Mouse (Mus musculus): ENCODE results near the gene Ccdc85c. TPM values are rescaled to one million over a fixed set of nuclear protein-coding genes. Genes with fewer than 3 reads are reported as not detected.

The Ccdc85c gene
- polyA plus RNA-seq, 1 experiment from 2014 or later: 15.8 TPM

- no peaks in the 10 kb centered on the region for H3K36me3 ChIP-seq
These were observed 30.4 kb downstream of the Ccdc85c start for GRCm38 (mm10) chr12:108244778-108245177.

GRCm38 (mm10) chr12:108242243-108242745 is 32.9 kb downstream of the Ccdc85c start:
- WGBS: 34% methylated on average over 20 of the region's 20 CpGs
- 0 out of 2 replicates have a peak overlapping the region, but pooled peaks have one; percentile 1 for H3K4me2 ChIP-seq
- H3K4me1 ChIP-seq (replicated peaks): peaks cover 100% of the 10 kb centered on the region
- H3K27ac ChIP-seq (replicated peaks): peak overlapping the region; percentile 94
- no peaks in the 10 kb centered on the region for H3K36me3 ChIP-seq
- peak overlapping the region; percentile 58 for H3K9ac ChIP-seq
- no peaks in the 10 kb centered on the region for H3K9me3 ChIP-seq
- no peaks in the 10 kb centered on the region for H3K27me3 ChIP-seq
- no peak for ATAC-seq (ENCODE audit: low read depth)
- H3K4me3 ChIP-seq: no peak overlapping the region

More at GRCm38 (mm10) chr12:108244778-108245177, 30.4 kb downstream of the Ccdc85c start:
- Histone ChIP-seq H3K27me3 (no peaks in the 10 kb centered on the region), H3K4me1 (replicated peaks) (peaks cover 96% of the 10 kb centered on the region), H3K4me2 (peak overlapping the region; percentile 4; the same call in 1 of the 2 replicates), H3K9ac (peak overlapping the region; percentile 46), H3K27ac (replicated peaks) (peak overlapping the region; percentile 69), H3K9me3 (no peaks in the 10 kb centered on the region), H3K4me3 (no peak overlapping the region)
- no peak for ATAC-seq (ENCODE audit: low read depth)
- WGBS: 6% methylated on average over 8 of the region's 8 CpGs

GRCm38 (mm10) chr12:108241626-108242025 is 33.6 kb downstream of the Ccdc85c start:
- Histone ChIP-seq H3K4me3 (no peak overlapping the region), H3K4me2 (peak overlapping the region; percentile 42), H3K9me3 (no peaks in the 10 kb centered on the region), H3K27me3 (no peaks in the 10 kb centered on the region), H3K4me1 (replicated peaks) (peaks cover 100% of the 10 kb centered on the region), H3K27ac (replicated peaks) (peak overlapping the region; percentile 94), H3K9ac (peak overlapping the region; percentile 58), H3K36me3 (no peaks in the 10 kb centered on the region)
- no peak; the same call in none of the 2 replicates for ATAC-seq (ENCODE audit: low read depth)
- WGBS: 17% methylated on average over 6 of the region's 6 CpGs

- no peaks in the 10 kb centered on the region for H3K27me3 ChIP-seq
- no peaks in the 10 kb centered on the region for H3K36me3 ChIP-seq
- H3K4me2 ChIP-seq: peak overlapping the region; percentile 42
- H3K27ac ChIP-seq (replicated peaks): peak overlapping the region; percentile 94
- no peak overlapping the region for H3K4me3 ChIP-seq
- ATAC-seq (ENCODE audit: low read depth): peak; percentile 75
- 8% methylated on average over 21 of the region's 21 CpGs for WGBS
- H3K9ac ChIP-seq: peak overlapping the region; percentile 58
- H3K4me1 ChIP-seq (replicated peaks): peaks cover 100% of the 10 kb centered on the region
- H3K9me3 ChIP-seq: no peaks in the 10 kb centered on the region
These were observed 34.2 kb downstream of the Ccdc85c start for GRCm38 (mm10) chr12:108240953-108241588.

- no peak overlapping the region for H3K4me3 ChIP-seq
- peak; percentile 36 for ATAC-seq (ENCODE audit: low read depth)
- peak overlapping the region; percentile 58 for H3K9ac ChIP-seq
- peak overlapping the region; percentile 42 for H3K4me2 ChIP-seq
- 33% methylated on average over 13 of the region's 13 CpGs for WGBS
- H3K4me1 ChIP-seq (replicated peaks): peaks cover 100% of the 10 kb centered on the region
- no peaks in the 10 kb centered on the region for H3K9me3 ChIP-seq
- no peaks in the 10 kb centered on the region for H3K36me3 ChIP-seq
- no peaks in the 10 kb centered on the region for H3K27me3 ChIP-seq
- H3K27ac ChIP-seq (replicated peaks): peak overlapping the region; percentile 94
These were observed 34.8 kb downstream of the Ccdc85c start for GRCm38 (mm10) chr12:108240401-108240890.

- ATAC-seq (ENCODE audit: low read depth): no peak
- Histone ChIP-seq H3K27me3 (no peaks in the 10 kb centered on the region), H3K9ac (no peak overlapping the region), H3K4me2 (0 out of 2 replicates have a peak overlapping the region, but pooled peaks have one; percentile 1), H3K4me1 (replicated peaks) (peaks cover 99% of the 10 kb centered on the region), H3K36me3 (no peaks in the 10 kb centered on the region), H3K27ac (replicated peaks) (peak overlapping the region; percentile 94), H3K4me3 (no peak overlapping the region), H3K9me3 (no peaks in the 10 kb centered on the region)
- WGBS: 33% methylated on average over 5 of the region's 5 CpGs
These were observed 35.8 kb downstream of the Ccdc85c start for GRCm38 (mm10) chr12:108239441-108239840.

- Histone ChIP-seq H3K36me3 (no peaks in the 10 kb centered on the region), H3K4me1 (replicated peaks) (peaks cover 96% of the 10 kb centered on the region), H3K4me3 (no peak overlapping the region), H3K9me3 (no peaks in the 10 kb centered on the region), H3K4me2 (no peak overlapping the region), H3K27me3 (no peaks in the 10 kb centered on the region), H3K9ac (0 out of 2 replicates have a peak overlapping the region, but pooled peaks have one; percentile 8), H3K27ac (replicated peaks) (no peak overlapping the region)
- no peak for ATAC-seq (ENCODE audit: low read depth)
- 70% methylated on average over 17 of the region's 17 CpGs for WGBS
These were observed 36.7 kb downstream of the Ccdc85c start for GRCm38 (mm10) chr12:108238395-108239035.

- Histone ChIP-seq H3K27me3 (no peaks in the 10 kb centered on the region), H3K4me2 (no peak overlapping the region), H3K27ac (replicated peaks) (no peak overlapping the region), H3K9me3 (no peaks in the 10 kb centered on the region), H3K4me1 (replicated peaks) (peaks cover 87% of the 10 kb centered on the region), H3K9ac (0 out of 2 replicates have a peak overlapping the region, but pooled peaks have one; percentile 6), H3K36me3 (no peaks in the 10 kb centered on the region), H3K4me3 (no peak overlapping the region)
- WGBS: 86% methylated on average over 6 of the region's 6 CpGs
- ATAC-seq (ENCODE audit: low read depth): no peak
These were observed 37.8 kb downstream of the Ccdc85c start for GRCm38 (mm10) chr12:108237300-108238006.

- Histone ChIP-seq H3K4me2 (no peak overlapping the region), H3K9me3 (no peaks in the 10 kb centered on the region), H3K27me3 (no peaks in the 10 kb centered on the region), H3K4me1 (replicated peaks) (peaks cover 87% of the 10 kb centered on the region), H3K36me3 (no peaks in the 10 kb centered on the region), H3K4me3 (no peak overlapping the region), H3K9ac (no peak overlapping the region), H3K27ac (replicated peaks) (peak overlapping the region; percentile 20; the same call in 1 of the 2 replicates)
- 63% methylated on average over 18 of the region's 18 CpGs for WGBS
- no peak for ATAC-seq (ENCODE audit: low read depth)
These were observed 39.2 kb downstream of the Ccdc85c start for GRCm38 (mm10) chr12:108235976-108236555.

GRCm38 (mm10) chr12:108234832-108235602 is 40.2 kb downstream of the Ccdc85c start:
- Histone ChIP-seq H3K36me3 (no peaks in the 10 kb centered on the region), H3K4me3 (no peak overlapping the region), H3K9me3 (no peaks in the 10 kb centered on the region), H3K27me3 (no peaks in the 10 kb centered on the region), H3K4me2 (no peak overlapping the region), H3K9ac (no peak overlapping the region), H3K27ac (replicated peaks) (no peak overlapping the region), H3K4me1 (replicated peaks) (peaks cover 81% of the 10 kb centered on the region)
- 75% methylated on average over 14 of the region's 14 CpGs for WGBS
- ATAC-seq (ENCODE audit: low read depth): no peak

DNA sequence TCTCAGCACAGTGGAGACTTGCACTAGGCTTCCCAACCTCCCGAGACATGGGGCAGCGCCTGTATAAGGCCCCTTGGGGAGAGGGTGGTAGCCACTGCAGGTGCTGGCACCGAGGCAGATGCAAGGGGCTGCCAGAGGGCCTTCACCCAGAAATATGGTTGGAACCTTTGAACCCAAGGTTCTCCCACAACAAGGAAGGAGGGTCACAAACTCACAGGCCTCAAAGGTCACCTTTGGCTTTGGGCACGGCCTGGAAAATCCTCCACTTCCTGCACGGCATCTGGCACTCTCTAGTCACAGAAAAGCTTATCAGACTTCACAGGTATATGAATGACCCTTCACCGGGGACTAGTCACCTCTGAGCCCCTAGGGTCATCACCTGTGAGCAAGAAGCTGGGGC is 41.5 kb downstream of the Ccdc85c start:
- Histone ChIP-seq H3K27me3 (no peaks in the 10 kb centered on the region), H3K4me3 (no peak overlapping the region), H3K9me3 (no peaks in the 10 kb centered on the region), H3K27ac (replicated peaks) (no peak overlapping the region), H3K36me3 (no peaks in the 10 kb centered on the region), H3K9ac (no peak overlapping the region), H3K4me2 (no peak overlapping the region), H3K4me1 (replicated peaks) (peaks cover 81% of the 10 kb centered on the region)
- 90% methylated on average over 6 of the region's 6 CpGs for WGBS
- no peak for ATAC-seq (ENCODE audit: low read depth)

All from neural tube, embryonic 13.5 days (tissue).